8 mouse cellular contexts compared by ENCODE assay signal in genomic region chr3:95015891-95016531, GRCm38 (mm10). TPM values are rescaled to one million over a fixed set of nuclear protein-coding genes. Genes with fewer than 3 reads are reported as not detected.
DNase-seq lines count a peak whose midpoint lies in the region; ATAC-seq and TF ChIP-seq lines count a peak whose summit lies in the region.

No protein-coding gene starts in this region.

- peak overlapping the region; percentile 91 for H3K4me2 ChIP-seq in heart, embryonic 15.5 days
- H3K4me2 ChIP-seq in liver, embryonic 14.5 days (ENCODE audit: low read depth) = peak overlapping the region; percentile 99
- peak overlapping the region; percentile 79 for H3K4me2 ChIP-seq in neural tube, embryonic 11.5 days (ENCODE audit: low read depth)
- H3K4me2 ChIP-seq in stomach, postnatal 0 days (replicated peaks; ENCODE audit: low read depth) = peak overlapping the region; percentile 70

- peak overlapping the region; percentile 70 for H3K9ac ChIP-seq in heart, embryonic 15.5 days
- H3K9ac ChIP-seq in liver, embryonic 14.5 days (replicated peaks) = peak overlapping the region; percentile 83
- peak overlapping the region; percentile 64 for H3K9ac ChIP-seq in neural tube, embryonic 11.5 days (ENCODE audit: low read length)
- peak overlapping the region; percentile 62 for H3K9ac ChIP-seq in stomach, postnatal 0 days (ENCODE audit: low read length)

- H3K4me1 ChIP-seq in forebrain, embryonic 10.5 days = peaks cover 34% of the 10 kb centered on the region
- H3K4me1 ChIP-seq in heart, embryonic 15.5 days (replicated peaks) = peaks cover 23% of the 10 kb centered on the region
- peaks cover 10 to 11% of the 10 kb centered on the region in 2 experiments for H3K4me1 ChIP-seq in liver, embryonic 14.5 days (replicated peaks; ENCODE audit: control insufficient read depth in 2 of 2, insufficient read depth in 2 of 2, low read length in 1 of 2)
- H3K4me1 ChIP-seq in neural tube, embryonic 11.5 days (ENCODE audit: control insufficient read depth, insufficient read depth, low read length) = peaks cover 14% of the 10 kb centered on the region
- peaks cover 2% of the 10 kb centered on the region; the same call in 1 of the 2 replicates for H3K4me1 ChIP-seq in stomach, postnatal 0 days (replicated peaks; ENCODE audit: control insufficient read depth, insufficient read depth)

- WGBS in forebrain, embryonic 10.5 days = under 1% methylated on average over 40 of the region's 40 CpGs
- WGBS in heart, embryonic 15.5 days = under 1% methylated on average over 40 of the region's 40 CpGs
- 0% methylated on average over 40 of the region's 40 CpGs for WGBS in liver, embryonic 14.5 days (ENCODE audit: insufficient replicate concordance)
- under 1% methylated on average over 40 of the region's 40 CpGs for WGBS in neural tube, embryonic 11.5 days
- under 1% methylated on average over 40 of the region's 40 CpGs for WGBS in stomach, postnatal 0 days

- peak; percentile 56 for ATAC-seq in heart, embryonic 15.5 days (replicated peaks; ENCODE audit: insufficient number of reproducible peaks, insufficient read depth, low FRiP score, low read depth)
- peak; percentile 71 for ATAC-seq in liver, embryonic 14.5 days (ENCODE audit: insufficient read depth)
- ATAC-seq in neural tube, embryonic 11.5 days (ENCODE audit: insufficient read depth, low FRiP score, low TSS enrichment) = peak; percentile 53
- ATAC-seq in stomach, postnatal 0 days (ENCODE audit: low FRiP score, low TSS enrichment) = peak; percentile 87

- peaks cover 29% of the 10 kb centered on the region for H3K36me3 ChIP-seq in forebrain, embryonic 10.5 days (replicated peaks)
- peaks cover 17% of the 10 kb centered on the region for H3K36me3 ChIP-seq in heart, embryonic 15.5 days
- peaks cover 11% of the 10 kb centered on the region for H3K36me3 ChIP-seq in liver, embryonic 14.5 days (replicated peaks; ENCODE audit: control insufficient read depth, insufficient read depth, low read depth)
- peaks cover 4% of the 10 kb centered on the region for H3K36me3 ChIP-seq in neural tube, embryonic 11.5 days (ENCODE audit: control insufficient read depth, insufficient read depth, low read length)
- peaks cover 8% of the 10 kb centered on the region for H3K36me3 ChIP-seq in stomach, postnatal 0 days (ENCODE audit: control insufficient read depth, insufficient read depth, low read length)

- TF ChIP-seq CTCF in liver, embryonic 14.5 days (IDR thresholded peaks at IDR 0.05; ENCODE audit: low read depth) = peak; percentile 7; the same call in 1 of the 2 replicates
- TF ChIP-seq CTCF in stomach, postnatal 0 days (IDR thresholded peaks at IDR 0.05; ENCODE audit: low read depth) = no peak; the same call in 1 of the 2 replicates

- H3K27ac ChIP-seq in forebrain, embryonic 10.5 days = peak overlapping the region; percentile 95
- peak overlapping the region; percentile 98 for H3K27ac ChIP-seq in heart, embryonic 15.5 days
- peak overlapping the region; percentile 96 for H3K27ac ChIP-seq in liver, embryonic 14.5 days
- peak overlapping the region; percentile 85 for H3K27ac ChIP-seq in neural tube, embryonic 11.5 days (ENCODE audit: low read depth, low read length)
- H3K27ac ChIP-seq in stomach, postnatal 0 days (replicated peaks) = peak overlapping the region; percentile 98

- peak overlapping the region; percentile 89 for H3K4me3 ChIP-seq in forebrain, embryonic 10.5 days
- H3K4me3 ChIP-seq in heart, embryonic 15.5 days = peak overlapping the region; percentile 95
- peak overlapping the region; percentile 74 to 84 for H3K4me3 ChIP-seq in liver, embryonic 14.5 days (ENCODE audit: insufficient read depth in 1 of 2, low read depth in 2 of 2, low read length in 2 of 2)
- peak overlapping the region; percentile 92 for H3K4me3 ChIP-seq in neural tube, embryonic 11.5 days (ENCODE audit: low read depth, low read length)
- peak overlapping the region; percentile 82 for H3K4me3 ChIP-seq in stomach, postnatal 0 days (ENCODE audit: low read depth, low read length)

- peak; percentile 44; the same call in 1 of the 2 replicates for TF ChIP-seq EP300 in liver, embryonic 14.5 days (IDR thresholded peaks at IDR 0.05; ENCODE audit: low read depth)
- TF ChIP-seq EP300 in stomach, postnatal 0 days (optimal IDR thresholded peaks at IDR 0.05) = no peak

- no peaks in the 10 kb centered on the region for H3K9me3 ChIP-seq in forebrain, embryonic 10.5 days
- no peaks in the 10 kb centered on the region for H3K9me3 ChIP-seq in heart, embryonic 15.5 days (replicated peaks)
- H3K9me3 ChIP-seq in liver, embryonic 14.5 days (ENCODE audit: control insufficient read depth, low read length) = no peaks in the 10 kb centered on the region
- no peaks in the 10 kb centered on the region for H3K9me3 ChIP-seq in neural tube, embryonic 11.5 days (ENCODE audit: control insufficient read depth, low read length)
- H3K9me3 ChIP-seq in stomach, postnatal 0 days (ENCODE audit: control insufficient read depth, low read length) = no peaks in the 10 kb centered on the region

- DNase-seq in CD8-positive naive resting alpha-beta T cell, adult 2 months (ENCODE audit: low read depth in 2 of 2, low spot score in 2 of 2) = peak; percentile 91 to 94
- DNase-seq in c-Kit-positive CD71-negative TER-119-negative erythroid progenitor cells, embryonic 14.5 days (ENCODE audit: low read depth) = peak; percentile 94
- peak; percentile 90 for DNase-seq in forebrain, embryonic 10.5 days (ENCODE audit: extremely low spot score, low spot score)
- DNase-seq in kidney, postnatal 25 days = peak; percentile 96 to 98
- peak; percentile 88 to 96 (median 92) for DNase-seq in liver, embryonic 14.5 days (ENCODE audit: low read depth in 3 of 3, low spot score in 3 of 3)
- DNase-seq in neural tube, embryonic 11.5 days (ENCODE audit: low spot score) = peak; percentile 87
- DNase-seq in stomach, postnatal 0 days (ENCODE audit: low spot score) = peak; percentile 98

- H3K27me3 ChIP-seq in forebrain, embryonic 10.5 days (ENCODE audit: poor library complexity, severe bottlenecking) = no peaks in the 10 kb centered on the region
- no peaks in the 10 kb centered on the region for H3K27me3 ChIP-seq in heart, embryonic 15.5 days
- H3K27me3 ChIP-seq in liver, embryonic 14.5 days (ENCODE audit: control insufficient read depth, insufficient read depth, low read length) = no peaks in the 10 kb centered on the region
- no peaks in the 10 kb centered on the region for H3K27me3 ChIP-seq in neural tube, embryonic 11.5 days (ENCODE audit: control insufficient read depth, insufficient read depth, low read length)
- H3K27me3 ChIP-seq in stomach, postnatal 0 days (ENCODE audit: control insufficient read depth, insufficient read depth, low read length) = no peaks in the 10 kb centered on the region

RNA-seq across cellular contexts. Expression of gene Zfp687, which starts 0.8 kb away (rescaled TPM):
- 42.1 and 44.3 TPM in 2 replicates for polyA plus RNA-seq in forebrain, embryonic 10.5 days (2016; fragmentation: Nextera tagmentation; extraction: Ambion mirVana)
- polyA plus RNA-seq in heart, embryonic 15.5 days (2015; fragmentation: Nextera tagmentation; extraction: Ambion mirVana) = 12.3 and 18.3 TPM in 2 replicates
- polyA plus RNA-seq in liver, embryonic 14.5 days (2012; rRNA removed) = 5.8 and 6.6 TPM in 2 replicates
- 4.4 and 5.9 TPM in 2 replicates for polyA plus RNA-seq in liver, embryonic 14.5 days (2014; fragmentation: Nextera tagmentation; extraction: Ambion mirVana)
- polyA plus RNA-seq in neural tube, embryonic 11.5 days (2014; fragmentation: Nextera tagmentation; extraction: Ambion mirVana) = 27.6 and 32.8 TPM in 2 replicates
- 8.2 and 10.0 TPM in 2 replicates for polyA plus RNA-seq in stomach, postnatal 0 days (2015; fragmentation: Nextera tagmentation; extraction: Ambion mirVana)

RNA-seq across cellular contexts. Expression of gene Psmd4, which starts 26.4 kb away (rescaled TPM):
- polyA plus RNA-seq in forebrain, embryonic 10.5 days (2016; fragmentation: Nextera tagmentation; extraction: Ambion mirVana) = 346 and 351 TPM in 2 replicates
- 168 and 198 TPM in 2 replicates for polyA plus RNA-seq in heart, embryonic 15.5 days (2015; fragmentation: Nextera tagmentation; extraction: Ambion mirVana)
- 114 and 150 TPM in 2 replicates for polyA plus RNA-seq in liver, embryonic 14.5 days (2012; rRNA removed)
- 153 and 161 TPM in 2 replicates for polyA plus RNA-seq in liver, embryonic 14.5 days (2014; fragmentation: Nextera tagmentation; extraction: Ambion mirVana)
- 315 and 321 TPM in 2 replicates for polyA plus RNA-seq in neural tube, embryonic 11.5 days (2014; fragmentation: Nextera tagmentation; extraction: Ambion mirVana)
- 171 and 175 TPM in 2 replicates for polyA plus RNA-seq in stomach, postnatal 0 days (2015; fragmentation: Nextera tagmentation; extraction: Ambion mirVana)

RNA-seq across cellular contexts. Expression of gene Pi4kb, which starts 41.5 kb away (rescaled TPM):
- polyA plus RNA-seq in forebrain, embryonic 10.5 days (2016; fragmentation: Nextera tagmentation; extraction: Ambion mirVana) = 20.1 and 21.7 TPM in 2 replicates
- 14.7 and 20.8 TPM in 2 replicates for polyA plus RNA-seq in heart, embryonic 15.5 days (2015; fragmentation: Nextera tagmentation; extraction: Ambion mirVana)
- 7.3 and 14.0 TPM in 2 replicates for polyA plus RNA-seq in liver, embryonic 14.5 days (2012; rRNA removed)
- 6.8 and 10.0 TPM in 2 replicates for polyA plus RNA-seq in liver, embryonic 14.5 days (2014; fragmentation: Nextera tagmentation; extraction: Ambion mirVana)
- 24.8 and 27.0 TPM in 2 replicates for polyA plus RNA-seq in neural tube, embryonic 11.5 days (2014; fragmentation: Nextera tagmentation; extraction: Ambion mirVana)
- polyA plus RNA-seq in stomach, postnatal 0 days (2015; fragmentation: Nextera tagmentation; extraction: Ambion mirVana) = 10.0 and 11.2 TPM in 2 replicates

Comparison
In these comparisons a context has a peak if more than half of its experiments do, and no peak if none do; other contexts are left out.
1. Peak in every context shown above with its lines: DNase-seq, ATAC-seq, H3K4me3 ChIP-seq and H3K27ac ChIP-seq.